Mouse (Mus musculus) spleen, adult 2 months (tissue): Measurements from ENCODE around the gene Ablim1. TPM values are rescaled to one million over a fixed set of nuclear protein-coding genes. Genes with fewer than 3 reads are reported as not detected.

ENCODE experiments used
- DNase-seq, 2 experiments: peaks; one replicate each; pipeline versions ENCODE4 v3.0.0 to v3.0.0-alpha.2; 2012 to 2021; ENCODE audit warnings: low spot score in 2 of 2, low read depth in 1 of 2
- H3K27ac ChIP-seq: fragments of 200-500 bp; 2 replicates; pipeline ENCODE4 v1.5.1; 2012; ENCODE audit warnings: low read length, inconsistent platforms; ENCODE audit not compliant: insufficient read depth
- H3K27me3 ChIP-seq: fragments of 200-500 bp; 2 replicates; pipeline ENCODE4 v1.6.1; 2012; ENCODE audit warnings: mild to moderate bottlenecking, moderate library complexity, low read length, inconsistent platforms; ENCODE audit not compliant: control insufficient read depth, insufficient read depth
- H3K36me3 ChIP-seq: fragments of 200-500 bp; 2 replicates; pipeline ENCODE4 v1.6.1; 2012; ENCODE audit warnings: mild to moderate bottlenecking, low read length, inconsistent platforms; ENCODE audit not compliant: control insufficient read depth, insufficient read depth
- H3K4me1 ChIP-seq: fragments of 200-500 bp; 2 replicates; pipeline ENCODE4 v1.6.1; 2011; ENCODE audit warnings: inconsistent platforms; ENCODE audit not compliant: control insufficient read depth, insufficient read depth, insufficient read length
- H3K4me3 ChIP-seq: fragments of 200-500 bp; 2 replicates; pipeline ENCODE4 v1.5.1; 2011; ENCODE audit warnings: mild to moderate bottlenecking, inconsistent platforms; ENCODE audit not compliant: insufficient read depth, insufficient read length; ENCODE audit errors: extremely low read depth
- CTCF ChIP-seq: fragments of 200-500 bp; IDR thresholded peaks from 2 replicates; pipeline ENCODE4 v1.5.1; 2011; ENCODE audit warnings: mild to moderate bottlenecking, inconsistent platforms; ENCODE audit not compliant: insufficient read depth, insufficient read length, insufficient replicate concordance; ENCODE audit errors: extremely low read depth
- POLR2A ChIP-seq: fragments of 200-500 bp; IDR thresholded peaks from 2 replicates; pipeline ENCODE4 v1.6.1; 2011; ENCODE audit warnings: low read depth, low read length, inconsistent platforms
- WGBS: fragments of 180-500 bp; shearing (Covaris S2); methylation state at CpG from one replicate; pipeline ENCODE4 v1.1.7; 2018; 5-methylcytosine and 5-hydroxymethylcytosine counted together
- polyA plus RNA-seq: library from polyadenylated mRNA; depleted of rRNA; stranded (reverse); fragments of >200 nt; gene quantifications from 2 replicates; pipeline ENCODE4 v1.2.3, GENCODE M21; 2012

The Ablim1 gene
- polyA plus RNA-seq, 1 experiment = 53.8 TPM

DNA sequence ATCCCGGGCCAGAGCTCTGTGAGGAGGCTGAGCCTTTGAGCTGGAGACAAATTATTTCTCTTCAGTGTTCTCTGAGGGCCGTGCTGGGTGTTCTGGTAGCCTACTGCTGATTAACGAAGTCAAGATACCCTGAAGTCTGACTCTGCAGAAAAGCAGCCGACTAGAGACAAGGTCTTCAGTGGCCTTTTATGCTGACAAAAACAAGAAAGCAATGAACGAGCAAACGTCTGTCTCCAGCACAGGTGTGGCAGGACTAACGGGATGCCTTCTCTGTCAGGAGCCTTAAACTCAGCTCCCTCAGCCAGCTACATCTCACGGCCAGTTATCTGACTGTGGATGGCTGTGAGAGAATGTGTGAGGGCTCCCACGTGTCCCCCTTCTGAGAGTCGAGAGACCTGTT is 187.8 kb downstream of the Ablim1 start:
- Histone ChIP-seq H3K27ac (no peak overlapping the region), H3K36me3 (no peaks in the 10 kb centered on the region), H3K4me3 (no peak overlapping the region), H3K27me3 (no peaks in the 10 kb centered on the region), H3K4me1 (peaks cover 46% of the 10 kb centered on the region)
- TF ChIP-seq CTCF = no peak
- TF ChIP-seq POLR2A = no peak
- DNase-seq = no peak
- WGBS = 78% methylated on average over 10 of the region's 10 CpGs

DNA sequence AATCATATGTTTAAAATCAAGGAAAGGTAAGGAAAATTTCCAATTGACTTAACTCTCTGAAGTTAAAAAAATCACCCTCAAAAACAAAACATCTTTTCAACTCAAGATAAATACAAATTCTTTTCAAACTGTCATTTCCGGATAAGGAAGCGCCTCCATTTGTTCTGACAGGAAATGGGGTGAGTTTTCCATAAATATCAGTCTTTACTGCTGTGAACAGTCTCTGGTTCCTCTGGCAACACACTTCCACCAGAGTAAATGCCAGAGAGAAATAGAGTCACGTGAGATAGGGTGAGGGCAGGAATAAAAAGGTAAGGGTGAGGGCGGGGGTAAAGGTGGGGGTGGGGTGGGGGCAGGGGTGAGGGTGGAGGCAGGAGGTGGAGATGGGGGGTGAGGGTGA is 189.8 kb downstream of the Ablim1 start:
- no peak for DNase-seq
- H3K4me3 ChIP-seq = no peak overlapping the region
- H3K27ac ChIP-seq = no peak overlapping the region
- no peaks in the 10 kb centered on the region for H3K36me3 ChIP-seq
- H3K27me3 ChIP-seq = no peaks in the 10 kb centered on the region
- TF ChIP-seq POLR2A (no peak), CTCF (no peak)
- H3K4me1 ChIP-seq = peaks cover 41% of the 10 kb centered on the region
- 34% methylated on average over 4 of the region's 4 CpGs for WGBS

GRCm38 (mm10) chr19:57124138-57124519 is 190.6 kb downstream of the Ablim1 start:
- Histone ChIP-seq H3K27me3 (no peaks in the 10 kb centered on the region), H3K4me1 (peaks cover 37% of the 10 kb centered on the region), H3K36me3 (no peaks in the 10 kb centered on the region), H3K4me3 (no peak overlapping the region), H3K27ac (peak overlapping the region; percentile 95)
- no peak for DNase-seq
- 57% methylated on average over 2 of the region's 2 CpGs for WGBS
- no peak for TF ChIP-seq CTCF
- no peak for TF ChIP-seq POLR2A

GRCm38 (mm10) chr19:57123503-57124137 is 191.1 kb downstream of the Ablim1 start:
- no peak for TF ChIP-seq CTCF
- TF ChIP-seq POLR2A = peak; percentile 53; the same call in 1 of the 2 replicates
- Histone ChIP-seq H3K4me3 (0 out of 2 replicates have a peak overlapping the region, but pooled peaks have one; percentile 11), H3K27ac (peak overlapping the region; percentile 95), H3K27me3 (no peaks in the 10 kb centered on the region), H3K4me1 (peaks cover 33% of the 10 kb centered on the region), H3K36me3 (no peaks in the 10 kb centered on the region)
- DNase-seq = peak; percentile 75 to 79
- 7% methylated on average over 11 of the region's 11 CpGs for WGBS

DNA sequence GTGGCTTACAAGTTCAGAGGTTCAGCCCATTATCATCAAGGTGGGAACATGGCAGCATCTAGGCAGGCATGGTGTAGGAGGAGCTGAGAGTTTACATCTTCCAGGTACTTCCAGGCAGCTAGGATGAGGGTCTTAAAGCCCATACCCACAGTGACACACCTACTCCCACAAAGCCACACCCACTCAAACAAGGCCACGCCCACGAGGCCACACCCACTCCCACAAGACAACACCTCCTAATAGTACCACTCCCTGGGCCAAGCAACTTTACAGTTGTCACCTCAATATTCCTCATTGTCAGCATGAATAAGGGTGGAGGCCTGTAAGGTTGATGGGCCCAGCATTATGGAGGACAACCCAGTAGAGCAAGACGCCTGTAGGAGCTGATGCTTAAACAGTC is 192.5 kb downstream of the Ablim1 start:
- DNase-seq = no peak
- no peak for TF ChIP-seq CTCF
- TF ChIP-seq POLR2A = no peak

DNA sequence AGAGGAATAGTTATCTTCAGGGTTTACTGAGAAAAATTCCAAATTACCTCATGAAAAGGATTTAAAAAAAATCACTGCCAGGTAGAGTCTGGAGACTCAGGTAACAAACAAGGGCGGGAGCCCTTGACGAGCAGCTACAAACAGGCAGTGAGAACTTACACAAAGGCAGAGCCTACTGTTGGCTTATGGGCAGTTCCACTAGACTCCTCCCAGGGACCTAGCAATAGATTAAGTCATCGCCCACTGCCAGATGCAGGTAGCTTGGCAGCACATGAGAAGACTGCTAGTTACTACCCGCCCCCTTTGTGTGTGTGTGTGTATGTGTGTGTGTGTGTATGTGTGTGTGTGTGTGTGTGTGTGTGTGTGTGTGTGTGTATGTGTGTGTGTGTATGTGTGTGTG is 193.7 kb downstream of the Ablim1 start:
- Histone ChIP-seq H3K27me3 (no peaks in the 10 kb centered on the region), H3K27ac (no peak overlapping the region; the same call in 1 of the 2 replicates), H3K36me3 (peaks cover 1% of the 10 kb centered on the region; the same call in 1 of the 2 replicates), H3K4me1 (peaks cover 28% of the 10 kb centered on the region), H3K4me3 (no peak overlapping the region)
- 52% methylated on average over 4 of the region's 4 CpGs for WGBS
- DNase-seq = no peak
- no peak for TF ChIP-seq POLR2A
- TF ChIP-seq CTCF = no peak

More for the DNA sequence above, 192.5 kb downstream of the Ablim1 start:
- Histone ChIP-seq H3K27ac (no peak overlapping the region), H3K36me3 (no peaks in the 10 kb centered on the region), H3K27me3 (no peaks in the 10 kb centered on the region), H3K4me1 (peaks cover 28% of the 10 kb centered on the region), H3K4me3 (no peak overlapping the region)
- 80% methylated on average over 3 of the region's 3 CpGs for WGBS

DNA sequence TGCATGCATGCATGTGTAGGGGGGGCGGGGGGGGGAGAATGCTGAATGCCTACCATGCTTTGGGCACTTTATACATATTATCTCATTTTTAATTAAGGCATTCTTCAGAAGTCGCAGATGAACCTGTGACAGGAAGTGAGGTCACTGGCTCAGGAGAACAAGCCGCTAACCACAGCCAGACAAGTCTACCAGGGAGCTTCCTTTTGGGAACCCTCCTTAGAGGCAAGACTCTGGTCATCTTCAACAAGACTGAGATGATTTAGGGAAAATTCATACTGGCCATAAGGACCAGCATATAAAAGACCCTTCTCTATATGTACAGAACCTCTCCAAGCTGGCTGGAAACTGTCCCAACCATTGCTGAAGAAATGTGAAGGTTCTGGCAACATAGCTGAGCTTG is 195.1 kb downstream of the Ablim1 start:
- H3K4me3 ChIP-seq = peak overlapping the region; percentile 50; the same call in 1 of the 2 replicates
- H3K27me3 ChIP-seq = no peaks in the 10 kb centered on the region
- DNase-seq = peak in 1 of 2 experiments; percentile 57
- H3K27ac ChIP-seq = peak overlapping the region; percentile 98
- H3K36me3 ChIP-seq = peaks cover 5% of the 10 kb centered on the region; the same call in 1 of the 2 replicates
- TF ChIP-seq CTCF = no peak
- TF ChIP-seq POLR2A = no peak
- WGBS = 17% methylated on average over 3 of the region's 3 CpGs
- peaks cover 33% of the 10 kb centered on the region for H3K4me1 ChIP-seq
